Mouse (Mus musculus): Measurements from ENCODE around the gene Rnase4.

Gene Rnase4

GRCm38 (mm10) chr14:51129624-51129975 is 38.7 kb downstream of the Rnase4 start:
- no peak for DNase-seq (ENCODE audit: low spot score)

- no peak for DNase-seq (ENCODE audit: low spot score)
Measured at GRCm38 (mm10) chr14:51130315-51130940, 39.6 kb downstream of the Rnase4 start.

GRCm38 (mm10) chr14:51131086-51131815 is 40.4 kb downstream of the Rnase4 start:
- no peak for DNase-seq (ENCODE audit: low spot score)

DNA sequence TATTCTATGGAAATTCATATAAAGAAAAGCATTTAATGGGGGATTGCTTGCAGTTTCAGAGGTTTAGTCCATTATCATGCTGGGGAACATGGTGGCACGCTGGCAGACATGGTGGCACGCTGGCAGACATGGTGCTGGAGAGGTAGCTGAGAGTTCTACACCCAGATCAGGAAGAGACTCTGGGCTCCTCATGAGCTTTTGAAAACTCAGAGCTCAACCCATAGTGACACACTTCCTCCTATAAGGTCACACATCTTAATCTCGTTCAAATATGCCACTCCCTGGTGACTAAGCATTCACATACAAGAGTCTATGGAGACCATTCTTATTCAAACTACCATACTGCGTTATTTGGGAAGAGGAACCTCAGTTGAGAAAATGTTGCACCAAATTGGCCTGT is 41.5 kb downstream of the Rnase4 start:
- no peak for DNase-seq (ENCODE audit: low spot score)

GRCm38 (mm10) chr14:51140342-51140741 is 49.5 kb downstream of the Rnase4 start:
- no peak for DNase-seq (ENCODE audit: low spot score)

GRCm38 (mm10) chr14:51142119-51142518 is 51.2 kb downstream of the Rnase4 start:
- DNase-seq (ENCODE audit: low spot score): no peak

GRCm38 (mm10) chr14:51142568-51142967 is 51.7 kb downstream of the Rnase4 start:
- DNase-seq (ENCODE audit: low spot score): no peak

- DNase-seq (ENCODE audit: low spot score): no peak
Measured at GRCm38 (mm10) chr14:51143287-51143686, 52.4 kb downstream of the Rnase4 start.

DNA sequence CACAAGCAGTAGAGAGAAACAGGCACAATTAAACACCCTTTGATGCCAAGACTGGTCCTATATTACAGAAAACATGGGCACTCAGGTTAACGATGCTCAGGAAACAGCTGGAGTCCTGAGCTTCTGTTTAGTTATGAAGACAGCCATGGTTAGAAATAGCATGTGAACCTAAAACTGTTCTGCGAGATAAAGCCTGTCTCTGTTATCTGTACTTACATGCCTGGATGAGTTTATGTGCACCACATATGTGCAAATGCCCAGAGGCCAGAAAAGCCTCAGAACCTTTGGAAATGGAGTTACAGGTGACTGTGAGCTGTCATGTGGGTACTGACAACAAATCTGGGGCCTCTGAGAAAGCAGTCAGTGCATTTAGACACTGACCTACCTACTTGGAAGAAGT is 53.1 kb downstream of the Rnase4 start:
- DNase-seq (ENCODE audit: low spot score): no peak

DNA sequence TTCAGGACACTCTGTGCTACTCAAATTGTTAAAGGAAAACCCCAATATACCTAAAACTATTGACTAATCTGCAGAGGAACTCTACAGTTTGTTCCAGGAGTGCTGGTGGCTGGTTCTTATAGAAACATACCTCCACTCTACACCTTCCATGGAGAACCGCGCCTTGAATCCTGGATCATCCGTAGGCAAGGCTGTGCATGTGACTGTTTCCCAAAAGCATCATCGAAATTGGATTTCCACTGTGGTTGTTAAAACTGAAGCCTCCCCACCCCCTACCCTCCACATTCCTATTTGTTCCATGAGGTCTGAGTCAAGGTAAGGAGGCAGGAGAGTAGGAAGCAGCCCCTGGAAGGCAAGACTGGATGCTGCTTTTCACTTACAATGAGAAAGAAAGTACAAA is 53.6 kb downstream of the Rnase4 start:
- no peak for DNase-seq (ENCODE audit: low spot score)

- DNase-seq (ENCODE audit: low spot score): peak; percentile 54
Measured at GRCm38 (mm10) chr14:51145521-51145920, 54.6 kb downstream of the Rnase4 start.

DNA sequence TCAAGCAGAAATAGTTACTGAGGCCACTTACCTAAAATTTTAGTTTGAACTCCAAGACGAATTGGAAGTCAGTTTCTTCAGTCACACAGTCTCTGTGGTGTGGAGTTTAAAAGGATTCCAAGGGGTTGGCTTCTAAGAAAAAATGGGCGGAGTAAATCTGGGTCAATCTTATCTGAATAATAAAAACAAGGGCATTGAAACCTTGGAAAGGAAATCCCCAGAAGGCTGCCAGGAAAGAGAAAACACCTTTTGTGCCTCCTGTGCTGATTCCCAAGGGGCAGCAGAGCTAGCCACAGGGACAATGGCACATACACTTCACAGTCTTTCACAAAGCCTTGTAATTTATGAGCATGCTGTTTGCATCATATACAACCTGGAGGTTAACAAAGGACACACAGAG is 55.8 kb downstream of the Rnase4 start, which contains the start of gene Rnase1:
Rnase1 (minus strand) TSS at position 101 of the 400 bp plus-strand sequence.
- DNase-seq (ENCODE audit: low spot score): no peak

- no peak for DNase-seq (ENCODE audit: low spot score)
Measured at GRCm38 (mm10) chr14:51148006-51148405, 57.1 kb downstream of the Rnase4 start.

- no peak for DNase-seq (ENCODE audit: low spot score)
Measured at GRCm38 (mm10) chr14:51149164-51149563, 58.3 kb downstream of the Rnase4 start.

DNA sequence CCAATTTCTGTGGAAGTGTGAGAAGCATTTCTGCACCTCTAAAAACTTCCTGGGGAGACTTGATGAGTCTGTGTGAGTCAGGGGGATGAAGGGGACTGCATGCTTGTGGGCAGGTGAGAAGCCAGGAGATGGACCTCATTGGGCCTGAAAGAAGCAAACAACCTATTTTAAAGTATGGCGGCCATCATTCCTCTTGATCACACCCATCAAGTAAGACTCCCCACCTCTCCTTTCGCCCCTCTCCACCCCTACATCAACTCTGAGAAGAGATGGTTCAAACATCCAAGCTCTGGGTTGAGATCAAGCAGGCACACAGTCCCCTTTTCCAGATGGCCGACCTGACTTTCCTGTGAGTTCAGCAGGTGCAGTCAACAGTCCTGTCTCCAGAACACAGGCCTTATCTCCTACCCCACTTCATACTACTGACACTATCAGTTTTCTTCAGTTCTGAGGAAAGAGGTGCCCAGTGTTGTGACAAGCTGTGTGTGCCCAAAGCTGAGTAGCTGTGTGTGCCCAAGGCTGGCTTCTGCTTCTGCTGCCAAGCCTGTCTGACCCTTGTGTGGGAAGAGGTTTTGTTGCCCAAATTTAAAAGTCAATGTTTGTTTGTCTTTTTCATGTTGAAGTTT is 59.4 kb downstream of the Rnase4 start:
- DNase-seq (ENCODE audit: low spot score): no peak

- DNase-seq (ENCODE audit: low spot score): no peak
Measured at GRCm38 (mm10) chr14:51152249-51152870, 61.5 kb downstream of the Rnase4 start.
